Comparison of ENCODE assay signal across 15 mouse cellular contexts in the genomic region with DNA sequence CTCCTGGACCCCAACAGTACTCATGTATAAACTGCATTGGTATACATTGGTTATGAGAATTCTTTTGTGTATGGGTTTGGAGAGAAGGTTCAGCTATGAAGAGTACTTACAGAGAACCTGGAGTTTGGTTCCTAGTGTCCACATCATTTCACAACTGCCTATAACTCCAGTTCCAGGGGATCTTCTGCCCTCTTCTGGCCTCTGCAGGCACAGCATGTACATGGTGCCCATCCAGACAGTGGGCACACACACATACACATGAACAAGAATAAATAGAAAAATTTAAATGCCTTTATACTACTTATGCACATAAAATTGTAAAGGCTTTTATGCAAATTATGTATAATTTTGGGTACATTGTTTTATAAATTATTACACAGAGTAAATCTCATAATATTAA. TPM values are rescaled to one million over a fixed set of nuclear protein-coding genes. Genes with fewer than 3 reads are reported as not detected.
DNase-seq lines count a peak whose midpoint lies in the region; ATAC-seq and TF ChIP-seq lines count a peak whose summit lies in the region.
"Had no signal": no experiment of that assay in that cellular context is flagged by ENCODE, and none has a peak within 500 bp of the region (broad histone marks: within the 10 kb centered on the region; RNA-seq: fewer than 3 reads in every experiment).

No protein-coding gene starts in this region.

- no peaks in the 10 kb centered on the region for H3K4me1 ChIP-seq in forebrain, postnatal 0 days (ENCODE audit: insufficient read depth)
- H3K4me1 ChIP-seq in forebrain, embryonic 14.5 days (ENCODE audit: control insufficient read depth, insufficient read depth, low read length): no peaks in the 10 kb centered on the region
- H3K4me1 ChIP-seq in liver, adult 2 months (ENCODE audit: control insufficient read depth, insufficient read depth, low read length): no peaks in the 10 kb centered on the region
- H3K4me1 ChIP-seq in liver, embryonic 12.5 days: no peaks in the 10 kb centered on the region

- no peaks in the 10 kb centered on the region for H3K27me3 ChIP-seq in forebrain, postnatal 0 days (ENCODE audit: insufficient read depth, low read length)
- no peaks in the 10 kb centered on the region for H3K27me3 ChIP-seq in forebrain, embryonic 14.5 days (replicated peaks; ENCODE audit: control insufficient read depth, insufficient read depth, low read length)
- no peaks in the 10 kb centered on the region for H3K27me3 ChIP-seq in liver, adult 2 months (ENCODE audit: control insufficient read depth, insufficient read depth, low read length)
- H3K27me3 ChIP-seq in liver, embryonic 12.5 days (replicated peaks): no peaks in the 10 kb centered on the region
- H3K27me3 ChIP-seq: forebrain, embryonic 15.5 days had no signal

- no peak for DNase-seq in forebrain, postnatal 0 days
- no peak for DNase-seq in forebrain, embryonic 14.5 days (ENCODE audit: low spot score)
- no peak for DNase-seq in liver, adult 2 months (ENCODE audit: extremely low read depth, low read depth, low spot score)
- DNase-seq in A20 (ENCODE audit: low read depth, low spot score): peak; percentile 43
- DNase-seq in cerebellum, adult 9-11 months: no peak
- no peak for DNase-seq in natural killer cell, adult 2 months (ENCODE audit: low spot score in 2 of 2)
- DNase-seq: adrenal gland, adult 8-10 months; gastrocnemius, postnatal 14 days; heart, postnatal 10 days had no signal

- peak; percentile 9; the same call in 1 of the 2 replicates for TF ChIP-seq CTCF in forebrain, postnatal 0 days (IDR thresholded peaks at IDR 0.05; ENCODE audit: low read depth)
- TF ChIP-seq CTCF in liver, adult 2 months (IDR thresholded peaks at IDR 0.05; ENCODE audit: low read depth, low read length): 0 out of 2 replicates have a peak, but pooled peaks have one; percentile 12

- no peak overlapping the region for H3K9ac ChIP-seq in forebrain, postnatal 0 days
- no peak overlapping the region for H3K9ac ChIP-seq in forebrain, embryonic 14.5 days (ENCODE audit: low read length)
- no peak overlapping the region for H3K9ac ChIP-seq in liver, adult 2 months (ENCODE audit: low read depth, low read length)
- no peak overlapping the region for H3K9ac ChIP-seq in liver, embryonic 12.5 days
- H3K9ac ChIP-seq: forebrain, embryonic 15.5 days had no signal

- ATAC-seq in forebrain, postnatal 0 days: no peak
- no peak for ATAC-seq in forebrain, embryonic 14.5 days
- no peak for ATAC-seq in liver, embryonic 12.5 days
- peak; percentile 46; the same call in 1 of the 2 replicates for ATAC-seq in granulocyte monocyte progenitor cell, adult 5-6 weeks (replicated peaks; ENCODE audit: poor library complexity, severe bottlenecking)
- ATAC-seq: forebrain, embryonic 15.5 days; hindbrain, embryonic 16.5 days; midbrain, embryonic 16.5 days had no signal

- no peak for TF ChIP-seq POLR2A in liver, adult 2 months (IDR thresholded peaks at IDR 0.05; ENCODE audit: extremely low read depth, insufficient read depth, low read length)

- H3K4me3 ChIP-seq in forebrain, postnatal 0 days (ENCODE audit: low read depth, low read length): no peak overlapping the region
- no peak overlapping the region for H3K4me3 ChIP-seq in forebrain, embryonic 14.5 days (ENCODE audit: low read depth, low read length)
- H3K4me3 ChIP-seq in liver, adult 2 months (ENCODE audit: insufficient read depth, low read depth, low read length): no peak overlapping the region
- H3K4me3 ChIP-seq in liver, embryonic 12.5 days: no peak overlapping the region
- H3K4me3 ChIP-seq: forebrain, embryonic 15.5 days had no signal

- no peaks in the 10 kb centered on the region for H3K9me3 ChIP-seq in forebrain, postnatal 0 days (ENCODE audit: low read length)
- H3K9me3 ChIP-seq in forebrain, embryonic 14.5 days (replicated peaks; ENCODE audit: control insufficient read depth, low read length): no peaks in the 10 kb centered on the region
- no peaks in the 10 kb centered on the region for H3K9me3 ChIP-seq in liver, embryonic 12.5 days (replicated peaks)
- H3K9me3 ChIP-seq: forebrain, embryonic 15.5 days had no signal

- no peak overlapping the region for H3K27ac ChIP-seq in forebrain, postnatal 0 days (ENCODE audit: low read depth, low read length)
- no peak overlapping the region for H3K27ac ChIP-seq in forebrain, embryonic 14.5 days (ENCODE audit: low read depth, low read length)
- no peak overlapping the region for H3K27ac ChIP-seq in liver, adult 2 months (replicated peaks; ENCODE audit: insufficient read depth, low read depth, low read length)
- H3K27ac ChIP-seq in liver, embryonic 12.5 days: no peak overlapping the region
- H3K27ac ChIP-seq: forebrain, embryonic 15.5 days; macrophage had no signal

- no peak overlapping the region for H3K4me2 ChIP-seq in forebrain, postnatal 0 days (ENCODE audit: low read depth)
- H3K4me2 ChIP-seq in forebrain, embryonic 14.5 days (ENCODE audit: low read length): no peak overlapping the region
- no peak overlapping the region for H3K4me2 ChIP-seq in liver, embryonic 12.5 days
- H3K4me2 ChIP-seq: forebrain, embryonic 15.5 days had no signal

- no peaks in the 10 kb centered on the region for H3K79me2 ChIP-seq in liver, adult 2 months (ENCODE audit: control insufficient read depth, insufficient read depth, low read length)

- no peaks in the 10 kb centered on the region for H3K36me3 ChIP-seq in forebrain, postnatal 0 days (ENCODE audit: insufficient read depth)
- no peaks in the 10 kb centered on the region for H3K36me3 ChIP-seq in forebrain, embryonic 14.5 days (ENCODE audit: control insufficient read depth, insufficient read depth, low read length)
- H3K36me3 ChIP-seq in liver, adult 2 months (ENCODE audit: control insufficient read depth, insufficient read depth, low read length): no peaks in the 10 kb centered on the region
- H3K36me3 ChIP-seq in liver, embryonic 12.5 days: no peaks in the 10 kb centered on the region
- H3K36me3 ChIP-seq: forebrain, embryonic 15.5 days had no signal

RNA-seq across cellular contexts. Expression of a gene that starts 59.9 kb away (rescaled TPM):
- total RNA-seq in forebrain, postnatal 0 days (2014; rRNA removed): 18.2 and 25.8 TPM in 2 replicates
- 20.5 and 26.4 TPM in 2 replicates for polyA plus RNA-seq in forebrain, postnatal 0 days (2015; fragmentation: Nextera tagmentation; extraction: Ambion mirVana)
- 10.4 and 15.2 TPM in 2 replicates for polyA plus RNA-seq in forebrain, embryonic 14.5 days (2014; fragmentation: Nextera tagmentation; extraction: Ambion mirVana)
- 0.28 and 0.40 TPM in 2 replicates for total RNA-seq in liver, adult 2 months (2014; rRNA removed)
- 0.22 and 0.31 TPM in 2 replicates for polyA plus RNA-seq in liver, adult 2 months (2012; rRNA removed)
- polyA plus RNA-seq in liver, embryonic 12.5 days (2016; fragmentation: Nextera tagmentation; extraction: Ambion mirVana): 1.8 and 1.9 TPM in 2 replicates
- not detected in 2 replicates for total RNA-seq in granulocyte monocyte progenitor cell, adult 5-6 weeks (2014; fragmentation: Nextera tagmentation)
- total RNA-seq in granulocyte monocyte progenitor cell, adult 5-6 weeks (2017): not detected in 2 replicates
- polyA plus RNA-seq: macrophage had no signal
